Mouse (Mus musculus): ENCODE results near the gene Xpc. TPM values are rescaled to one million over a fixed set of nuclear protein-coding genes. Genes with fewer than 3 reads are reported as not detected.

The Xpc gene
- polyA plus RNA-seq, 1 experiment: 7.4 TPM

- Histone ChIP-seq H3K4me3 (no peak overlapping the region), H3K4me2 (ENCODE audit: low read depth) (no peak overlapping the region), H3K27me3 (ENCODE audit: control insufficient read depth, insufficient read depth, insufficient read length) (no peaks in the 10 kb centered on the region), H3ac (ENCODE audit: control insufficient read depth, insufficient read length) (no peak overlapping the region), H3K36me3 (ENCODE audit: control insufficient read depth, insufficient read depth) (peaks cover 17% of the 10 kb centered on the region), H3K79me2 (ENCODE audit: control insufficient read depth, insufficient read depth) (peaks cover 6% of the 10 kb centered on the region)
- TF ChIP-seq TCF12 (IDR thresholded peaks at IDR 0.05; ENCODE audit: insufficient read depth, poor library complexity, severe bottlenecking): no peak
- TF ChIP-seq CEBPB (IDR thresholded peaks at IDR 0.05; ENCODE audit: insufficient read depth, poor library complexity, severe bottlenecking): no peak
- no peak for TF ChIP-seq REST (IDR thresholded peaks at IDR 0.05; ENCODE audit: insufficient read depth, insufficient read length)
- TF ChIP-seq USF1 (IDR thresholded peaks at IDR 0.05; ENCODE audit: low read depth): no peak
- TF ChIP-seq POLR2AphosphoS2 (IDR thresholded peaks at IDR 0.05; ENCODE audit: insufficient read length, low read depth): no peak
- TF ChIP-seq SRF (IDR thresholded peaks at IDR 0.05; ENCODE audit: control insufficient read depth, insufficient read length, low read depth): no peak
- no peak for TF ChIP-seq MAX (IDR thresholded peaks at IDR 0.05; ENCODE audit: low read depth)
- no peak for TF ChIP-seq MYOG (IDR thresholded peaks at IDR 0.05; ENCODE audit: control insufficient read depth in 1 of 3, insufficient read depth in 1 of 3, insufficient read length in 2 of 3, low read depth in 2 of 3)
- no peak for TF ChIP-seq E2F4 (IDR thresholded peaks at IDR 0.05; ENCODE audit: insufficient read depth)
- no peak for TF ChIP-seq TCF3 (IDR thresholded peaks at IDR 0.05; ENCODE audit: insufficient read length, low read depth)
Observed at GRCm38 (mm10) chr6:91522816-91523215, 7.1 kb upstream of the Xpc start.

GRCm38 (mm10) chr6:91518454-91519020 lies 2.8 kb upstream of the Xpc start:
- Histone ChIP-seq H3K36me3 (ENCODE audit: control insufficient read depth, insufficient read depth) (peaks cover 17% of the 10 kb centered on the region), H3K79me2 (ENCODE audit: control insufficient read depth, insufficient read depth) (peaks cover 24% of the 10 kb centered on the region), H3K4me2 (ENCODE audit: low read depth) (no peak overlapping the region), H3K27me3 (ENCODE audit: control insufficient read depth, insufficient read depth, insufficient read length) (no peaks in the 10 kb centered on the region), H3K4me3 (no peak overlapping the region), H3ac (ENCODE audit: control insufficient read depth, insufficient read length) (no peak overlapping the region)
- TF ChIP-seq E2F4 (IDR thresholded peaks at IDR 0.05; ENCODE audit: insufficient read depth): no peak
- TF ChIP-seq MAX (IDR thresholded peaks at IDR 0.05; ENCODE audit: low read depth): no peak
- TF ChIP-seq REST (IDR thresholded peaks at IDR 0.05; ENCODE audit: insufficient read depth, insufficient read length): no peak
- no peak for TF ChIP-seq MYOD1 (IDR thresholded peaks at IDR 0.05; ENCODE audit: control insufficient read depth in 1 of 3, insufficient read length in 2 of 3, low read depth in 2 of 3)
- no peak for TF ChIP-seq CEBPB (IDR thresholded peaks at IDR 0.05; ENCODE audit: insufficient read depth, poor library complexity, severe bottlenecking)
- no peak for TF ChIP-seq TCF12 (IDR thresholded peaks at IDR 0.05; ENCODE audit: insufficient read depth, poor library complexity, severe bottlenecking)
- TF ChIP-seq SRF (IDR thresholded peaks at IDR 0.05; ENCODE audit: control insufficient read depth, insufficient read length, low read depth): no peak
- TF ChIP-seq POLR2A (IDR thresholded peaks at IDR 0.05; ENCODE audit: insufficient read length, low read depth): no peak
- no peak for TF ChIP-seq TCF3 (IDR thresholded peaks at IDR 0.05; ENCODE audit: insufficient read length, low read depth)
- TF ChIP-seq MYOG (IDR thresholded peaks at IDR 0.05; ENCODE audit: control insufficient read depth in 1 of 3, insufficient read depth in 1 of 3, insufficient read length in 2 of 3, low read depth in 2 of 3): no peak
- TF ChIP-seq POLR2AphosphoS2 (IDR thresholded peaks at IDR 0.05; ENCODE audit: insufficient read length, low read depth): no peak
- no peak for TF ChIP-seq USF1 (IDR thresholded peaks at IDR 0.05; ENCODE audit: low read depth)

DNA sequence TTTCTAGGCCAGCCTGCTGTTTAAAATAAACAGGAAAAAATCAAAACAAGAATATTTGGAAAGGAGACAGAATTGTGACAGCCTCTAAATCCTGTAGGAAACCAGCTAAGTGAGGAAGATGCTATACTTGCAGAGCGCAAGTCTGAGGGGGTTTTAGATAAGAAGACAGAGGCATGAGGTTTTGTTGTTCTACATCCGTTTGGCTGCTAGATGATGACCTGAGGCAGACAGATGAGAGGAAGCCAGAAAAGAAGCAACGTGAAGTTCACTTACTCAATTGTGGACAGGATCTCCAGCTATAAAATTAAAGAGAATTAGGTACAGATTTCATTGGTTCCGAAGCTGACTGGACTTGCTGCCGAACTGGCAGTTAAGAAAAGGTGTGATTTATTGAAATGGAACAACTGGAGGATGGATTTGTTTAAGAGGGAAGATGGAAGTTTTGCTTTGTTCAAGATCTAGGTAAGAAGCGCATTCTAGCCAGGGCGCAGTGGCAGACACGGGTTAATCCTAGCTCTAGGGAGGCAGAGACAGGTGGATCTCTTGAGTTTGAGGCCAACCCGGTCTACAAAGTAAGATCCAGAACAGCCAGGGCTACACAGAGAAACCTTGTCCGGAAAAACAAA lies 838 bp downstream of the Xpc start:
- no peaks in the 10 kb centered on the region for H3K27me3 ChIP-seq (ENCODE audit: control insufficient read depth, insufficient read depth, insufficient read length)
- H3K79me2 ChIP-seq (ENCODE audit: control insufficient read depth, insufficient read depth): peaks cover 24% of the 10 kb centered on the region
- peak overlapping the region; percentile 25 for H3ac ChIP-seq (ENCODE audit: control insufficient read depth, insufficient read length)
- TF ChIP-seq MYOD1 (IDR thresholded peaks at IDR 0.05; ENCODE audit: control insufficient read depth in 1 of 3, insufficient read length in 2 of 3, low read depth in 2 of 3) (no peak), USF1 (IDR thresholded peaks at IDR 0.05; ENCODE audit: low read depth) (no peak), CEBPB (IDR thresholded peaks at IDR 0.05; ENCODE audit: insufficient read depth, poor library complexity, severe bottlenecking) (no peak), TCF12 (IDR thresholded peaks at IDR 0.05; ENCODE audit: insufficient read depth, poor library complexity, severe bottlenecking) (no peak), MYOG (IDR thresholded peaks at IDR 0.05; ENCODE audit: control insufficient read depth in 1 of 3, insufficient read depth in 1 of 3, insufficient read length in 2 of 3, low read depth in 2 of 3) (no peak), E2F4 (IDR thresholded peaks at IDR 0.05; ENCODE audit: insufficient read depth) (no peak), SRF (IDR thresholded peaks at IDR 0.05; ENCODE audit: control insufficient read depth, insufficient read length, low read depth) (no peak), POLR2A (IDR thresholded peaks at IDR 0.05; ENCODE audit: insufficient read length, low read depth) (no peak), REST (IDR thresholded peaks at IDR 0.05; ENCODE audit: insufficient read depth, insufficient read length) (no peak), TCF3 (IDR thresholded peaks at IDR 0.05; ENCODE audit: insufficient read length, low read depth) (no peak), MAX (IDR thresholded peaks at IDR 0.05; ENCODE audit: low read depth) (no peak)
- H3K4me3 ChIP-seq: peak overlapping the region; percentile 88
- peak overlapping the region; percentile 96 for H3K4me2 ChIP-seq (ENCODE audit: low read depth)
- H3K36me3 ChIP-seq (ENCODE audit: control insufficient read depth, insufficient read depth): peaks cover 6% of the 10 kb centered on the region

DNA sequence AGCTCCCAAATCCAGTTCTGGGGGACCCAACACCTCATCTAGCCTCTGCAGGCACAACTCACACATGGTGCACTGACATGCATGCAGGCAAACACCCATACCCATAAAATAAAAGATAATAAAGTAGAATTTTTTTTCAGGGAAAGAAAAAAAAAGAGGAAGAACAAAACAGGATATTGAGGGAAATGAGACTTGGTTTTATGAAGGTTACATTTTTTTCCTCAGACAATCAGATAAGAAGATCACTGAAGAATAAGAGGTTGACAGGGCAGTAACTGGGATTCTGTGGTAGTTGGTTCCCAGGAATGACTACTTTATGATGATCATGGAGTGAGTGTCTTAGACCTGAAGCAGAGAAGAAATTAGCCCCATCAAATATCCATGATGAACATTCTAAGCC lies 1.6 kb downstream of the Xpc start:
- Histone ChIP-seq H3K4me3 (peak overlapping the region; percentile 88), H3K36me3 (ENCODE audit: control insufficient read depth, insufficient read depth) (no peaks in the 10 kb centered on the region), H3K27me3 (ENCODE audit: control insufficient read depth, insufficient read depth, insufficient read length) (no peaks in the 10 kb centered on the region), H3K79me2 (ENCODE audit: control insufficient read depth, insufficient read depth) (peaks cover 24% of the 10 kb centered on the region), H3K4me2 (ENCODE audit: low read depth) (peak overlapping the region; percentile 96), H3ac (ENCODE audit: control insufficient read depth, insufficient read length) (no peak overlapping the region)
- TF ChIP-seq USF1 (IDR thresholded peaks at IDR 0.05; ENCODE audit: low read depth): no peak
- no peak for TF ChIP-seq SRF (IDR thresholded peaks at IDR 0.05; ENCODE audit: control insufficient read depth, insufficient read length, low read depth)
- no peak for TF ChIP-seq TCF3 (IDR thresholded peaks at IDR 0.05; ENCODE audit: insufficient read length, low read depth)
- no peak for TF ChIP-seq MYOD1 (IDR thresholded peaks at IDR 0.05; ENCODE audit: control insufficient read depth in 1 of 3, insufficient read length in 2 of 3, low read depth in 2 of 3)
- no peak for TF ChIP-seq MYOG (IDR thresholded peaks at IDR 0.05; ENCODE audit: control insufficient read depth in 1 of 3, insufficient read depth in 1 of 3, insufficient read length in 2 of 3, low read depth in 2 of 3)
- TF ChIP-seq POLR2AphosphoS2 (IDR thresholded peaks at IDR 0.05; ENCODE audit: insufficient read length, low read depth): no peak
- TF ChIP-seq POLR2A (IDR thresholded peaks at IDR 0.05; ENCODE audit: insufficient read length, low read depth): no peak
- no peak for TF ChIP-seq MAX (IDR thresholded peaks at IDR 0.05; ENCODE audit: low read depth)
- TF ChIP-seq E2F4 (IDR thresholded peaks at IDR 0.05; ENCODE audit: insufficient read depth): no peak
- TF ChIP-seq TCF12 (IDR thresholded peaks at IDR 0.05; ENCODE audit: insufficient read depth, poor library complexity, severe bottlenecking): no peak
- TF ChIP-seq REST (IDR thresholded peaks at IDR 0.05; ENCODE audit: insufficient read depth, insufficient read length): no peak
- TF ChIP-seq CEBPB (IDR thresholded peaks at IDR 0.05; ENCODE audit: insufficient read depth, poor library complexity, severe bottlenecking): no peak
